10 mouse cellular contexts compared by ENCODE assay signal in genomic region chrX:38334329-38335279, GRCm38 (mm10). TPM values are rescaled to one million over a fixed set of nuclear protein-coding genes. Genes with fewer than 3 reads are reported as not detected.
DNase-seq lines count a peak whose midpoint lies in the region; ATAC-seq and TF ChIP-seq lines count a peak whose summit lies in the region.
"Had no signal": no experiment of that assay in that cellular context is flagged by ENCODE, and none has a peak within 500 bp of the region (broad histone marks: within the 10 kb centered on the region; RNA-seq: fewer than 3 reads in every experiment).

No protein-coding gene starts in this region.

- TF ChIP-seq CTCF in hindbrain, postnatal 0 days (IDR thresholded peaks at IDR 0.05; ENCODE audit: low read depth): peak; percentile 46
- TF ChIP-seq CTCF in E14TG2a.4 (conservative IDR thresholded peaks at IDR 0.05; ENCODE audit: low read length): peak; percentile 23; the same call in 1 of the 2 replicates

- no peak overlapping the region for H3K4me3 ChIP-seq in hindbrain, postnatal 0 days (ENCODE audit: low read length)
- no peak overlapping the region for H3K4me3 ChIP-seq in hindbrain, embryonic 16.5 days (ENCODE audit: low read length)
- no peak overlapping the region for H3K4me3 ChIP-seq in E14TG2a.4 (replicated peaks; ENCODE audit: low read length)
- H3K4me3 ChIP-seq in intestine, embryonic 16.5 days (ENCODE audit: low read length): no peak overlapping the region
- H3K4me3 ChIP-seq: embryonic facial prominence, embryonic 13.5 days had no signal

- no peaks in the 10 kb centered on the region for H3K4me1 ChIP-seq in hindbrain, postnatal 0 days (ENCODE audit: insufficient read depth, low read length)
- no peaks in the 10 kb centered on the region for H3K4me1 ChIP-seq in hindbrain, embryonic 16.5 days (ENCODE audit: control insufficient read depth, insufficient read depth, low read depth, low read length)
- no peaks in the 10 kb centered on the region for H3K4me1 ChIP-seq in E14TG2a.4 (replicated peaks; ENCODE audit: low read depth, low read length)
- H3K4me1 ChIP-seq in intestine, embryonic 16.5 days (ENCODE audit: control insufficient read depth, insufficient read depth, low read length): no peaks in the 10 kb centered on the region
- H3K4me1 ChIP-seq: embryonic facial prominence, embryonic 13.5 days had no signal

- no peak overlapping the region for H3K9ac ChIP-seq in hindbrain, postnatal 0 days (replicated peaks; ENCODE audit: low read length)
- no peak overlapping the region for H3K9ac ChIP-seq in hindbrain, embryonic 16.5 days (ENCODE audit: low read depth, low read length)
- H3K9ac ChIP-seq in intestine, embryonic 16.5 days (ENCODE audit: low read depth, low read length): no peak overlapping the region
- H3K9ac ChIP-seq: embryonic facial prominence, embryonic 13.5 days had no signal

- no peak for DNase-seq in hindbrain, postnatal 0 days (ENCODE audit: low spot score)
- peak; percentile 26 for DNase-seq in adrenal gland, postnatal 25 days
- DNase-seq in induced T-regulatory cell, adult 2 months (ENCODE audit: low read depth): peak; percentile 22
- no peak for DNase-seq in left cerebral cortex, postnatal 25 days (ENCODE audit: low spot score in 2 of 2)

- no peak for ATAC-seq in hindbrain, postnatal 0 days
- ATAC-seq in hindbrain, embryonic 16.5 days: no peak
- peak; percentile 76 for ATAC-seq in megakaryocyte, adult 5-6 weeks (ENCODE audit: poor library complexity, severe bottlenecking)
- ATAC-seq in intestine, embryonic 16.5 days: no peak

- no peak overlapping the region for H3K27ac ChIP-seq in hindbrain, postnatal 0 days
- no peak overlapping the region for H3K27ac ChIP-seq in hindbrain, embryonic 16.5 days (ENCODE audit: low read depth, low read length)
- no peak overlapping the region for H3K27ac ChIP-seq in intestine, embryonic 16.5 days (ENCODE audit: low read length)
- H3K27ac ChIP-seq: embryonic facial prominence, embryonic 13.5 days had no signal

- no peak overlapping the region for H3K4me2 ChIP-seq in hindbrain, postnatal 0 days (ENCODE audit: low read depth, low read length)
- no peak overlapping the region for H3K4me2 ChIP-seq in hindbrain, embryonic 16.5 days (ENCODE audit: low read length)
- no peak overlapping the region for H3K4me2 ChIP-seq in intestine, embryonic 16.5 days (ENCODE audit: low read depth, low read length)
- H3K4me2 ChIP-seq: embryonic facial prominence, embryonic 13.5 days had no signal

- no peaks in the 10 kb centered on the region for H3K36me3 ChIP-seq in hindbrain, postnatal 0 days (ENCODE audit: insufficient read depth, low read length)
- H3K36me3 ChIP-seq in hindbrain, embryonic 16.5 days (ENCODE audit: control insufficient read depth, insufficient read depth, low read length): no peaks in the 10 kb centered on the region
- no peaks in the 10 kb centered on the region for H3K36me3 ChIP-seq in E14TG2a.4 (ENCODE audit: insufficient read depth, low read length)
- H3K36me3 ChIP-seq in intestine, embryonic 16.5 days (ENCODE audit: control insufficient read depth, insufficient read depth, low read length): no peaks in the 10 kb centered on the region
- H3K36me3 ChIP-seq: embryonic facial prominence, embryonic 13.5 days had no signal

- H3K27me3 ChIP-seq in hindbrain, postnatal 0 days (ENCODE audit: insufficient read depth, low read length): no peaks in the 10 kb centered on the region
- no peaks in the 10 kb centered on the region for H3K27me3 ChIP-seq in hindbrain, embryonic 16.5 days (replicated peaks; ENCODE audit: control insufficient read depth, insufficient read depth, low read length)
- H3K27me3 ChIP-seq in E14TG2a.4 (ENCODE audit: insufficient read depth, low read length): no peaks in the 10 kb centered on the region
- H3K27me3 ChIP-seq in intestine, embryonic 16.5 days (replicated peaks; ENCODE audit: control insufficient read depth, insufficient read depth, low read length): no peaks in the 10 kb centered on the region
- H3K27me3 ChIP-seq: embryonic facial prominence, embryonic 13.5 days had no signal

- 66% methylated on average over 8 of the region's 8 CpGs for whole genome bisulfite sequencing in hindbrain, postnatal 0 days
- WGBS in hindbrain, embryonic 16.5 days: 62% methylated on average over 8 of the region's 8 CpGs
- 59% methylated on average over 8 of the region's 8 CpGs for WGBS in intestine, embryonic 16.5 days

- H3K9me3 ChIP-seq in hindbrain, postnatal 0 days (ENCODE audit: low read length): no peaks in the 10 kb centered on the region
- no peaks in the 10 kb centered on the region for H3K9me3 ChIP-seq in hindbrain, embryonic 16.5 days (ENCODE audit: control insufficient read depth, low read length)
- no peaks in the 10 kb centered on the region for H3K9me3 ChIP-seq in E14TG2a.4 (ENCODE audit: low read length)
- no peaks in the 10 kb centered on the region for H3K9me3 ChIP-seq in intestine, embryonic 16.5 days (ENCODE audit: control insufficient read depth, low read length)
- H3K9me3 ChIP-seq: embryonic facial prominence, embryonic 13.5 days had no signal

- intact Hi-C loops in left cerebral cortex, postnatal 25 days (cut with DNase I): no loop called here

RNA-seq across cellular contexts. Expression of gene Atp1b4, which starts 18.6 kb away (rescaled TPM):
- 0.47 TPM in 1 of 2 replicates, not detected in the other for total RNA-seq in hindbrain, postnatal 0 days (2014; rRNA removed)
- polyA plus RNA-seq in hindbrain, postnatal 0 days (2015; fragmentation: Nextera tagmentation; extraction: Ambion mirVana): not detected in 2 replicates
- 0.06 and 1.7 TPM in 2 replicates for polyA plus RNA-seq in hindbrain, embryonic 16.5 days (2015; fragmentation: Nextera tagmentation; extraction: Ambion mirVana)
- not detected in 2 replicates for total RNA-seq in adrenal gland, postnatal 25 days (2021)
- not detected in 2 replicates for total RNA-seq in megakaryocyte, adult 5-6 weeks (2015)
- 0.04 TPM in 1 of 2 replicates, not detected in the other for total RNA-seq in megakaryocyte, adult 5-6 weeks (2017)
- total RNA-seq in left cerebral cortex, postnatal 25 days (2021): not detected
- polyA plus RNA-seq in intestine, embryonic 16.5 days (2015; fragmentation: Nextera tagmentation; extraction: Ambion mirVana): 0.07 and 0.21 TPM in 2 replicates
- polyA plus RNA-seq: stomach, embryonic 14.5 days had no signal

Comparison
In these comparisons a context has a peak if more than half of its experiments do, and no peak if none do; other contexts are left out.
1. DNase-seq: peak in adrenal gland, postnatal 25 days (single experiment) and induced T-regulatory cell, adult 2 months (single experiment); none in hindbrain, postnatal 0 days (single experiment) and left cerebral cortex, postnatal 25 days (0 of 2).